In the genomic region with DNA sequence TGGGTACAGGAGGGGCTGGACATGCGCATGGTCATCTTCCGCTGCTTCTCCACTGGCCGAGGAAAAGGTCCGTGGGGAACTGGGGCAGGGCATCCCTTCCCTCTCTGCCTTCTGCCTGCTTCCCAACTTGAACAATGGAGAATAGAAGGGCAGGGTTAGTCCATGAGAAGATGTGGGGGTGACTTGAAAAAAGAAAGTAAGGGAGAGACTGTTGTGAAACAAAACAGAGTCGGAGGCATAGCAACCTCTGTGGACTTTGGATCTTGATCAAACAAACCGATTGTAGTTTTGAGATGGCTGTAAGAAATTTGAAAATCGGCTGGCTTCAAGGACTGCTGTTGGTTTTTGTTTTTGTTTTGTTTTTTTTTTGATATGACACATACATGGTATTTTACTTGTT, we compare ENCODE assay signal across 12 mouse cellular contexts.
"Had no signal": no experiment of that assay in that cellular context is flagged by ENCODE, and none has a peak within 500 bp of the region (broad histone marks: within the 10 kb centered on the region; RNA-seq: fewer than 3 reads in every experiment).

No protein-coding gene starts in this region.

- ATAC-seq: hindbrain, postnatal 0 days; midbrain, embryonic 13.5 days had no signal

- H3K4me1 ChIP-seq: limb, embryonic 12.5 days; liver, embryonic 13.5 days; midbrain, embryonic 13.5 days had no signal

- H3K9me3 ChIP-seq: limb, embryonic 12.5 days; liver, embryonic 13.5 days; midbrain, embryonic 13.5 days had no signal

- H3K27ac ChIP-seq: hindbrain, postnatal 0 days; limb, embryonic 12.5 days; liver, embryonic 13.5 days; midbrain, embryonic 13.5 days had no signal

- DNase-seq: kidney, adult 8-10 months; layer of hippocampus, adult 9-11 months; layer of hippocampus, postnatal 36 days; liver, embryonic 13.5 days; lung, embryonic 14.5 days; lung, postnatal 14 days; right cerebral cortex, postnatal 14 days; thymus, adult 2 months; thymus, postnatal 25 days had no signal

- H3K27me3 ChIP-seq: limb, embryonic 12.5 days; liver, embryonic 13.5 days; midbrain, embryonic 13.5 days had no signal

- H3K9ac ChIP-seq: limb, embryonic 12.5 days; liver, embryonic 13.5 days; lung, embryonic 14.5 days; midbrain, embryonic 13.5 days had no signal

- H3K4me3 ChIP-seq: limb, embryonic 12.5 days; liver, embryonic 13.5 days; midbrain, embryonic 13.5 days had no signal

- H3K4me2 ChIP-seq: limb, embryonic 12.5 days; liver, embryonic 13.5 days; lung, embryonic 14.5 days; midbrain, embryonic 13.5 days had no signal
